Mouse (Mus musculus): ENCODE measurements around the gene Slc35e3.

GRCm38 (mm10) chr10:117755086-117755798 lies 9.1 kb upstream of the Slc35e3 start:
- TF ChIP-seq CTCF (conservative IDR thresholded peaks at IDR 0.05 in 1 of 2, IDR thresholded peaks at IDR 0.05 in 1 of 2; ENCODE audit: low read depth in 2 of 2, low read length in 2 of 2) (no peak), TBP (conservative IDR thresholded peaks at IDR 0.05; ENCODE audit: low read depth, low read length) (no peak), PAX5 (IDR thresholded peaks at IDR 0.05; ENCODE audit: low read length) (no peak), RCOR1 (conservative IDR thresholded peaks at IDR 0.05; ENCODE audit: low read depth, low read length) (no peak), MAFK (IDR thresholded peaks at IDR 0.05; ENCODE audit: insufficient replicate concordance, low read length) (no peak), SIN3A (IDR thresholded peaks at IDR 0.05; ENCODE audit: low read length) (no peak), MAX (IDR thresholded peaks at IDR 0.05; ENCODE audit: low read length) (no peak), POLR2A (IDR thresholded peaks at IDR 0.05; ENCODE audit: low read depth, low read length) (no peak), MYC (IDR thresholded peaks at IDR 0.05; ENCODE audit: low read depth, low read length) (no peak), HCFC1 (IDR thresholded peaks at IDR 0.05; ENCODE audit: low read depth, low read length) (no peak), USF1 (IDR thresholded peaks at IDR 0.05; ENCODE audit: low read depth, low read length) (no peak)

Measured in CH12.LX (cell line).